Mouse (Mus musculus) forebrain, embryonic 15.5 days (tissue): ENCODE results near the gene Cntrl. TPM values are rescaled to one million over a fixed set of nuclear protein-coding genes. Genes with fewer than 3 reads are reported as not detected.

Experiments
- ATAC-seq: fragments of 200-750 bp; cut with Nextera tagmentation; replicated peaks from 2 replicates; pipeline ENCODE4 v1.8.0; 2017; ENCODE audit warnings: mild to moderate bottlenecking, moderate TSS enrichment, moderate library complexity
- H3K27ac ChIP-seq: fragments of 300-500 bp; sonication (generic); replicated peaks from 2 replicates; pipeline ENCODE4 v1.5.1; 2015; ENCODE audit warnings: mild to moderate bottlenecking, inconsistent platforms
- H3K27me3 ChIP-seq: fragments of 300-500 bp; sonication (generic); 2 replicates; pipeline ENCODE4 v1.6.1; 2015; ENCODE audit warnings: inconsistent platforms
- H3K36me3 ChIP-seq: fragments of 300-500 bp; sonication (generic); 2 replicates; pipeline ENCODE4 v1.6.1; 2015; ENCODE audit warnings: mild to moderate bottlenecking, inconsistent platforms
- H3K4me1 ChIP-seq: fragments of 300-500 bp; sonication (generic); 2 replicates; pipeline ENCODE4 v1.6.1; 2015; ENCODE audit warnings: inconsistent platforms
- H3K4me2 ChIP-seq: fragments of 300-500 bp; sonication (generic); replicated peaks from 2 replicates; pipeline ENCODE4 v1.6.1; 2015; ENCODE audit warnings: mild to moderate bottlenecking, inconsistent platforms
- H3K4me3 ChIP-seq: fragments of 300-500 bp; sonication (generic); 2 replicates; pipeline ENCODE4 v1.5.1; 2015; ENCODE audit warnings: mild to moderate bottlenecking, inconsistent platforms
- H3K9ac ChIP-seq: fragments of 300-500 bp; sonication (generic); replicated peaks from 2 replicates; pipeline ENCODE4 v1.6.1; 2015; ENCODE audit warnings: mild to moderate bottlenecking, inconsistent platforms
- H3K9me3 ChIP-seq: fragments of 300-500 bp; sonication (generic); 2 replicates; pipeline ENCODE4 v1.6.1; 2016; ENCODE audit warnings: inconsistent platforms
- whole genome bisulfite sequencing: fragments of 180-500 bp; shearing (Covaris S2); methylation state at CpG from one replicate; pipeline ENCODE4 v1.1.7; 2015; ENCODE audit warnings: mixed read lengths; 5-methylcytosine and 5-hydroxymethylcytosine counted together
- polyA plus RNA-seq: library from polyadenylated mRNA; unstranded; fragments of >200 nt; fragmentation: Nextera tagmentation; extraction: Ambion mirVana; gene quantifications from 2 replicates; pipeline ENCODE4 v1.2.1, GENCODE M21; 2015

Cntrl gene
- polyA plus RNA-seq, 1 experiment from 2014 or later: 15.5 TPM

GRCm38 (mm10) chr2:35131991-35132661 is 22.8 kb downstream of the Cntrl start:
- Histone ChIP-seq H3K4me3 (peak overlapping the region; percentile 48), H3K9me3 (no peaks in the 10 kb centered on the region), H3K27ac (peak overlapping the region; percentile 47; the same call in 1 of the 2 replicates), H3K9ac (peak overlapping the region; percentile 4; the same call in 1 of the 2 replicates), H3K27me3 (no peaks in the 10 kb centered on the region), H3K4me2 (peak overlapping the region; percentile 58), H3K4me1 (peaks cover 15% of the 10 kb centered on the region), H3K36me3 (peaks cover 29% of the 10 kb centered on the region)
- peak; percentile 100 for ATAC-seq
- WGBS: under 1% methylated on average over 21 of the region's 21 CpGs

GRCm38 (mm10) chr2:35132662-35133055 is 23.4 kb downstream of the Cntrl start:
- Histone ChIP-seq H3K4me3 (peak overlapping the region; percentile 48), H3K9ac (peak overlapping the region; percentile 4; the same call in 1 of the 2 replicates), H3K27ac (0 out of 2 replicates have a peak overlapping the region, but pooled peaks have one; percentile 47), H3K4me1 (peaks cover 15% of the 10 kb centered on the region), H3K9me3 (no peaks in the 10 kb centered on the region), H3K27me3 (no peaks in the 10 kb centered on the region), H3K36me3 (peaks cover 35% of the 10 kb centered on the region), H3K4me2 (peak overlapping the region; percentile 58)
- WGBS: 4% methylated on average over 5 of the region's 5 CpGs
- ATAC-seq: 0 out of 2 replicates have a peak, but pooled peaks have one; percentile 5

GRCm38 (mm10) chr2:35133891-35134290 is 24.6 kb downstream of the Cntrl start:
- H3K9ac ChIP-seq: no peak overlapping the region

GRCm38 (mm10) chr2:35138576-35138975 is 29.3 kb downstream of the Cntrl start:
- H3K4me1 ChIP-seq: no peaks in the 10 kb centered on the region; the same call in 1 of the 2 replicates
- peaks cover 63% of the 10 kb centered on the region for H3K36me3 ChIP-seq
- no peak overlapping the region for H3K27ac ChIP-seq
- no peak for ATAC-seq
- no peaks in the 10 kb centered on the region for H3K27me3 ChIP-seq
- H3K9ac ChIP-seq: no peak overlapping the region
- WGBS: 96% methylated on average over 1 of the region's 1 CpGs
- H3K4me3 ChIP-seq: no peak overlapping the region
- no peak overlapping the region for H3K4me2 ChIP-seq
- no peaks in the 10 kb centered on the region for H3K9me3 ChIP-seq

More at GRCm38 (mm10) chr2:35133891-35134290, 24.6 kb downstream of the Cntrl start:
- 47% methylated on average over 5 of the region's 5 CpGs for WGBS
- Histone ChIP-seq H3K9me3 (no peaks in the 10 kb centered on the region), H3K36me3 (peaks cover 42% of the 10 kb centered on the region), H3K27me3 (no peaks in the 10 kb centered on the region), H3K4me3 (no peak overlapping the region), H3K4me1 (peaks cover 15% of the 10 kb centered on the region), H3K4me2 (no peak overlapping the region), H3K27ac (no peak overlapping the region)
- no peak for ATAC-seq

GRCm38 (mm10) chr2:35141673-35142072 is 32.4 kb downstream of the Cntrl start:
- 88% methylated on average over 3 of the region's 3 CpGs for WGBS

GRCm38 (mm10) chr2:35148806-35149205 is 39.5 kb downstream of the Cntrl start:
- Histone ChIP-seq H3K9me3 (no peaks in the 10 kb centered on the region), H3K9ac (no peak overlapping the region), H3K4me2 (no peak overlapping the region), H3K4me3 (no peak overlapping the region), H3K4me1 (no peaks in the 10 kb centered on the region), H3K27ac (no peak overlapping the region), H3K36me3 (peaks cover 92% of the 10 kb centered on the region), H3K27me3 (no peaks in the 10 kb centered on the region)
- 96% methylated on average over 10 of the region's 10 CpGs for WGBS
- no peak for ATAC-seq

More at GRCm38 (mm10) chr2:35141673-35142072, 32.4 kb downstream of the Cntrl start:
- no peak for ATAC-seq
- H3K27ac ChIP-seq: no peak overlapping the region
- H3K4me3 ChIP-seq: no peak overlapping the region
- no peaks in the 10 kb centered on the region for H3K9me3 ChIP-seq
- no peak overlapping the region for H3K9ac ChIP-seq
- H3K4me2 ChIP-seq: no peak overlapping the region
- H3K36me3 ChIP-seq: peaks cover 77% of the 10 kb centered on the region
- H3K27me3 ChIP-seq: no peaks in the 10 kb centered on the region
- H3K4me1 ChIP-seq: no peaks in the 10 kb centered on the region

GRCm38 (mm10) chr2:35151303-35151882 is 42.1 kb downstream of the Cntrl start:
- no peaks in the 10 kb centered on the region for H3K9me3 ChIP-seq
- H3K27me3 ChIP-seq: no peaks in the 10 kb centered on the region
- no peak overlapping the region for H3K9ac ChIP-seq
- H3K4me2 ChIP-seq: no peak overlapping the region
- no peak overlapping the region for H3K27ac ChIP-seq
- H3K4me1 ChIP-seq: no peaks in the 10 kb centered on the region
- 94% methylated on average over 13 of the region's 13 CpGs for WGBS
- H3K36me3 ChIP-seq: peaks cover 92% of the 10 kb centered on the region
- ATAC-seq: no peak
- H3K4me3 ChIP-seq: no peak overlapping the region

- ATAC-seq: no peak
- WGBS: 91% methylated on average over 6 of the region's 6 CpGs
- H3K4me1 ChIP-seq: no peaks in the 10 kb centered on the region
- no peak overlapping the region for H3K27ac ChIP-seq
- no peak overlapping the region for H3K4me3 ChIP-seq
- no peaks in the 10 kb centered on the region for H3K27me3 ChIP-seq
- H3K36me3 ChIP-seq: peaks cover 90% of the 10 kb centered on the region
- no peak overlapping the region for H3K4me2 ChIP-seq
- H3K9me3 ChIP-seq: no peaks in the 10 kb centered on the region
- no peak overlapping the region for H3K9ac ChIP-seq
Measured at GRCm38 (mm10) chr2:35153179-35153578, 43.9 kb downstream of the Cntrl start.

- peaks cover 90% of the 10 kb centered on the region for H3K36me3 ChIP-seq
- no peak overlapping the region for H3K9ac ChIP-seq
- ATAC-seq: no peak
- no peaks in the 10 kb centered on the region for H3K9me3 ChIP-seq
- no peaks in the 10 kb centered on the region for H3K4me1 ChIP-seq
- no peaks in the 10 kb centered on the region for H3K27me3 ChIP-seq
- 92% methylated on average over 8 of the region's 8 CpGs for WGBS
- no peak overlapping the region for H3K4me2 ChIP-seq
- no peak overlapping the region for H3K27ac ChIP-seq
- H3K4me3 ChIP-seq: no peak overlapping the region
Measured at GRCm38 (mm10) chr2:35153844-35154554, 44.7 kb downstream of the Cntrl start.

- Histone ChIP-seq H3K9me3 (no peaks in the 10 kb centered on the region), H3K4me3 (no peak overlapping the region), H3K27me3 (no peaks in the 10 kb centered on the region), H3K4me2 (no peak overlapping the region), H3K4me1 (no peaks in the 10 kb centered on the region), H3K36me3 (peaks cover 80% of the 10 kb centered on the region), H3K9ac (no peak overlapping the region), H3K27ac (no peak overlapping the region)
- 89% methylated on average over 2 of the region's 2 CpGs for WGBS
- no peak for ATAC-seq
Measured at GRCm38 (mm10) chr2:35156985-35157384, 47.7 kb downstream of the Cntrl start.

- H3K9ac ChIP-seq: no peak overlapping the region
- no peak overlapping the region for H3K4me2 ChIP-seq
- no peaks in the 10 kb centered on the region for H3K4me1 ChIP-seq
- whole genome bisulfite sequencing: 89% methylated on average over 7 of the region's 7 CpGs
- H3K27me3 ChIP-seq: no peaks in the 10 kb centered on the region
- H3K9me3 ChIP-seq: no peaks in the 10 kb centered on the region
- H3K27ac ChIP-seq: no peak overlapping the region
- H3K4me3 ChIP-seq: no peak overlapping the region
- H3K36me3 ChIP-seq: peaks cover 79% of the 10 kb centered on the region
- no peak for ATAC-seq
Measured at GRCm38 (mm10) chr2:35157836-35158235, 48.5 kb downstream of the Cntrl start.

GRCm38 (mm10) chr2:35158358-35158757 is 49.1 kb downstream of the Cntrl start:
- Histone ChIP-seq H3K9me3 (no peaks in the 10 kb centered on the region), H3K4me1 (no peaks in the 10 kb centered on the region), H3K4me2 (no peak overlapping the region), H3K27me3 (no peaks in the 10 kb centered on the region), H3K9ac (no peak overlapping the region), H3K36me3 (peaks cover 79% of the 10 kb centered on the region), H3K27ac (no peak overlapping the region), H3K4me3 (no peak overlapping the region)
- 93% methylated on average over 3 of the region's 3 CpGs for WGBS
- no peak for ATAC-seq
